Mouse (Mus musculus): ENCODE measurements at regions not wholly inside any gene's neighbourhood (a gene's known extent, or its start where the extent isn't known, plus 50 kb on each side); places are given as distances from the start of the nearest gene placed in this dataset.

DNA sequence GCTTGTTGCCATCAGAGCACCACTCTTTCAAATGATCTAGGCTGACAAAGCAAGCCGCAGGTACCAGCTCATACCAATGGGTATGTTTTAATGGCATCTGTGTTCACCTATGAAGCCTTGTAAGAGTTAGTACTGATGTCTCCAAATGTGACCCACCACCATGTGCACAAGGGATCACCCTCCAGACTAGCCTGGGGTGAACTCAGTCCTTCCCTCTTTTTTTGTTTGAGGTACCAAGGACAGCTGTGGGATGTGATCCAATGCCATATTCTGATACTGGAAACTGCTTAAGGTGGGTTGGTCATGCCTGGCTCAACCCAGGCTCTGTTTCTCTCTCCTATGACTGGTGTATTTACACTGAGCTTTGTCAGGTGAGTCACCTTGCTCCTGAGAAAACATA is 244.8 kb upstream of the Cdh4 start:
- H3K4me1 ChIP-seq (replicated peaks; ENCODE audit: control insufficient read depth, insufficient read depth, low read length) = no peaks in the 10 kb centered on the region
- no peak overlapping the region for H3K9ac ChIP-seq (ENCODE audit: low read depth, low read length)
- H3K36me3 ChIP-seq (ENCODE audit: control insufficient read depth, insufficient read depth, low read length) = no peaks in the 10 kb centered on the region
- H3K9me3 ChIP-seq (ENCODE audit: control insufficient read depth, low read length) = no peaks in the 10 kb centered on the region
- DNase-seq (ENCODE audit: low spot score) (no peak), ATAC-seq (replicated peaks; ENCODE audit: low FRiP score) (no peak)
- no peak overlapping the region for H3K4me2 ChIP-seq
- WGBS = 94% methylated on average over 1 of the region's 1 CpGs
- no peaks in the 10 kb centered on the region for H3K27me3 ChIP-seq (replicated peaks; ENCODE audit: control insufficient read depth, insufficient read depth, low read length)
- no peak overlapping the region for H3K27ac ChIP-seq (ENCODE audit: low read depth, low read length)
- H3K4me3 ChIP-seq (ENCODE audit: low read depth, low read length) = no peak overlapping the region

DNA sequence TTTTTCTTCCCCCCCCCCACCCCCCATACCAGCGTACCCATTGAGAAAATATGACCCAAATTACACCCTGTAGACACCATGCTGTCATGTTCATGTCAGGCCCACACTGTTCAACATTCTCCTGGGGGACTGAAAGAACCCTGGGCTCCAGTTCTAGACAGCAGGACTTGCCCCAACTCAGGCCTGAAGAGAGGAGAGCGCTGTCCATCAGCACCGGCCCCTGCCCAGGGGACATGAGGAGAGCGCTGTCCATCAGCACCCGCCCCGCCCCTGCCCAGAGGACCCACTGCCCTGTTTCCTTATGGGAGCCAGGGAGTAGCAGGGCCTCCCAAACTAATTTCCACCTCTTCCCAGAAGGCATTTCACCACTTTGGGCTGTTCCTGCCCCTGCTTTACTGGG is 241.7 kb upstream of the Cdh4 start:
- H3K36me3 ChIP-seq (ENCODE audit: control insufficient read depth, insufficient read depth, low read length) = no peaks in the 10 kb centered on the region
- DNase-seq (ENCODE audit: low spot score) (peak; percentile 74), ATAC-seq (replicated peaks; ENCODE audit: low FRiP score) (peak; percentile 41; the same call in 1 of the 2 replicates)

DNA sequence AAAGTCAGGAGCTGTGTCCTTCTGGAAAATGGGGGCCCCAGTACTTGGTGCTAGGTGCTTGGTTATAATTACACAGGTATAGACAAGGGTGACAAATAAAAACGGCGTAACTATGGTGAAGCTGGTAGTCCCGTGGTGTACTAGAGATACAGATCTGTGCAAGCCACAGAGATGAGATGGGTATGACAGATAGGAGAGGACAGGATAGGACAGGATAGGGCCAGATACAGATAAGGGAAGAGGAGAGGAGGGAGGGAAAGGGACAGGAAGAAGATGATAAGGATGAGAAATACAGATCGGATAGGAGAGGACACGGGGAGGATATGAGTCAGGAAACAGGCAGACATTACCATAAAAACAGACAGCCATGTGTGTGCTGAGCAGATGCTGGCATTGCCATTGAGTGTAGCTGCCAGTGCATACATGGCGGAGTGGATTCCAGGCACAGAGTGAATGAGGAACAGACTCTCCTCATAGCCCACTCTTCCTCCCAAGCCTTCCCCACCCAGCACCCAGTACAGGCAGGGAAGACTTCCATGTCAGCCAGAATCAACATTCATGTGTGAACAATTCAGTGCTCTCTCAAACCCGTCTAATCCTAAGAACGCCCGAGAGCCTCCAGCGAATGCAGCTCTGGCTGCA is 231.9 kb upstream of the Cdh4 start:
- Histone ChIP-seq H3K36me3 (ENCODE audit: control insufficient read depth, insufficient read depth, low read length) (no peaks in the 10 kb centered on the region), H3K27me3 (replicated peaks; ENCODE audit: control insufficient read depth, insufficient read depth, low read length) (no peaks in the 10 kb centered on the region), H3K27ac (ENCODE audit: low read depth, low read length) (no peak overlapping the region), H3K4me1 (replicated peaks; ENCODE audit: control insufficient read depth, insufficient read depth, low read length) (no peaks in the 10 kb centered on the region), H3K4me3 (ENCODE audit: low read depth, low read length) (no peak overlapping the region), H3K9me3 (ENCODE audit: control insufficient read depth, low read length) (no peaks in the 10 kb centered on the region), H3K4me2 (no peak overlapping the region), H3K9ac (ENCODE audit: low read depth, low read length) (no peak overlapping the region)
- WGBS = 73% methylated on average over 10 of the region's 10 CpGs
- DNase-seq (ENCODE audit: low spot score) = no peak
- no peak for ATAC-seq (replicated peaks; ENCODE audit: low FRiP score)

More for the DNA sequence above, 241.7 kb upstream of the Cdh4 start:
- no peak overlapping the region for H3K4me3 ChIP-seq (ENCODE audit: low read depth, low read length)
- H3K27me3 ChIP-seq (replicated peaks; ENCODE audit: control insufficient read depth, insufficient read depth, low read length) = no peaks in the 10 kb centered on the region
- no peak overlapping the region for H3K27ac ChIP-seq (ENCODE audit: low read depth, low read length)
- H3K9ac ChIP-seq (ENCODE audit: low read depth, low read length) = no peak overlapping the region
- 6% methylated on average over 6 of the region's 6 CpGs for WGBS
- H3K9me3 ChIP-seq (ENCODE audit: control insufficient read depth, low read length) = no peaks in the 10 kb centered on the region
- no peaks in the 10 kb centered on the region for H3K4me1 ChIP-seq (replicated peaks; ENCODE audit: control insufficient read depth, insufficient read depth, low read length)
- H3K4me2 ChIP-seq = no peak overlapping the region

DNA sequence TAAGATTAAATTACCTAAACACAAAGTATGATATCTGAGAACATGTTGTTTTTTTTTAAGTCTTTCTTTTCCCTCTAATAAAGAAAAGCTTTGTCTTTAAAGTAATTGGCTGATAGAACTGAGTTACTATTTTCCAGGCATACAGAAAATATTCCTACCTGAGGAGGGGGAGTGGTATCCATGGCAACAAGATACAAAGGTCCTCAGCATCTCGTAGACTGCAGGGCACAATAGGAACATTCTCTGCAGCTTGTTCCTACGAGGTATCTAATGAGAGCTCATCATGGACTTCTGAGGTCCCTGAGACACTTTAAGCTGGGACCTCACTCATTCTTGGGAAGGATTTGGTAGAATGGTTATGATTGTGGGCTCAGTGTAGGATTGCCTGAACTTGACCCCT is 225.5 kb upstream of the Cdh4 start:
- ATAC-seq (replicated peaks; ENCODE audit: low FRiP score) = no peak
- no peaks in the 10 kb centered on the region for H3K27me3 ChIP-seq (replicated peaks; ENCODE audit: control insufficient read depth, insufficient read depth, low read length)
- H3K36me3 ChIP-seq (ENCODE audit: control insufficient read depth, insufficient read depth, low read length) = no peaks in the 10 kb centered on the region
- H3K4me1 ChIP-seq (replicated peaks; ENCODE audit: control insufficient read depth, insufficient read depth, low read length) = no peaks in the 10 kb centered on the region
- H3K4me3 ChIP-seq (ENCODE audit: low read depth, low read length) = no peak overlapping the region
- no peak for DNase-seq (ENCODE audit: low spot score)
- 73% methylated on average over 2 of the region's 2 CpGs for WGBS
- H3K4me2 ChIP-seq = no peak overlapping the region
- no peaks in the 10 kb centered on the region for H3K9me3 ChIP-seq (ENCODE audit: control insufficient read depth, low read length)
- H3K27ac ChIP-seq (ENCODE audit: low read depth, low read length) = no peak overlapping the region
- H3K9ac ChIP-seq (ENCODE audit: low read depth, low read length) = no peak overlapping the region

DNA sequence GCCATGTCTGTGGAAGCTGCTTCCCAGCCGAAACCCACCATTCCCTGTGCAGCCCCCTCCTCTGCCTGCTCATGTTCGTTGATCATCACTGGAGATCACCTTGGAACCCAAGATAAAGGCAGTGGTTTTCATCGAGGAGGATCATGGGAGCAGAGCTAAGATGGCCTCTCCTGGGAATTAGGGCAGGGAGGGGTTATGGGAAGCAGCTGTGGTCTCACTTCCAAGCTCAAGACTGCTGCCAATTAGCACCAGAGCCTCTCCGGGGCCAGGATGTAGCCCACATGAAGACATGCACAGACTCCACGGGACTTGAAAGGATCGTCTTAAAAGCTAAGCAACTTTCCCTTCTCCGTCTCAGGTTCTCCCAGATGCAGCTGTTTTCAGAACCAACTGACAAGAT is 214.1 kb upstream of the Cdh4 start:
- no peak overlapping the region for H3K9ac ChIP-seq (ENCODE audit: low read depth, low read length)
- WGBS = 79% methylated on average over 7 of the region's 7 CpGs
- DNase-seq (ENCODE audit: low spot score) = no peak

DNA sequence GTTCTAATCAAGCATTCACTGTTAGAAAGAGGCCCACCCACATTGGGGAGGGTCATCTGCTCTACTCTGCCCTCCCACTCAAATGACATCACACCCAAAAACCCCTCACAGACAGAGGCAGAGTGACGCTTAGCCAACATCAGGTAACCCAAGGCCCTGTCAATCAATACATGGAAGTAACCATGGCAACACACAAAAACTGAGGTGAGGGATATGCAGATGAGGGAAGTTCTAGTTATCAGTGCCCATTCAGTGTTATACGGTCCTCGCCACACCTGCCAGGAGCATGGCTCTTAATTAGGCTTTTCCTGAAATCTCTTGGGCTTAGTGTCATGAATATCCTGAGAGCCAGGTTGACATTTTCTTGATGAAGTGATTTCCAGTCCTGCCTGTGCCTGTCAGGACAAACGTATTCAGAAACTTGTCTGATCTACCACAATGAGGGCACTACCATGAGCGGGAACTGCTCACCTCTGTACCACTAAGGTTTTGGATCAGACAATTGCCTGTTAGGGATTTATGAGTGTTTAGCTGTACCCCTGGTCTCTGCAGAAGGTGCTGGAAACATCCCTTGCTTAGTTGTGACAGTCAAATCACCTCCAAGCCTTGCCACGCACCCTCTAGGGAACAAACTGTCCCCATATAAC is 210.4 kb upstream of the Cdh4 start:
- 80% methylated on average over 6 of the region's 6 CpGs for WGBS
- H3K36me3 ChIP-seq (ENCODE audit: control insufficient read depth, insufficient read depth, low read length) = no peaks in the 10 kb centered on the region
- H3K4me1 ChIP-seq (replicated peaks; ENCODE audit: control insufficient read depth, insufficient read depth, low read length) = no peaks in the 10 kb centered on the region
- ATAC-seq (replicated peaks; ENCODE audit: low FRiP score) (no peak), DNase-seq (ENCODE audit: low spot score) (no peak)
- no peak overlapping the region for H3K4me3 ChIP-seq (ENCODE audit: low read depth, low read length)
- H3K9ac ChIP-seq (ENCODE audit: low read depth, low read length) = no peak overlapping the region
- no peaks in the 10 kb centered on the region for H3K27me3 ChIP-seq (replicated peaks; ENCODE audit: control insufficient read depth, insufficient read depth, low read length)
- H3K4me2 ChIP-seq = no peak overlapping the region
- no peaks in the 10 kb centered on the region for H3K9me3 ChIP-seq (ENCODE audit: control insufficient read depth, low read length)
- H3K27ac ChIP-seq (ENCODE audit: low read depth, low read length) = no peak overlapping the region

More for the DNA sequence above, 214.1 kb upstream of the Cdh4 start:
- Histone ChIP-seq H3K9me3 (ENCODE audit: control insufficient read depth, low read length) (no peaks in the 10 kb centered on the region), H3K4me3 (ENCODE audit: low read depth, low read length) (no peak overlapping the region), H3K4me2 (no peak overlapping the region), H3K27ac (ENCODE audit: low read depth, low read length) (no peak overlapping the region), H3K27me3 (replicated peaks; ENCODE audit: control insufficient read depth, insufficient read depth, low read length) (no peaks in the 10 kb centered on the region), H3K4me1 (replicated peaks; ENCODE audit: control insufficient read depth, insufficient read depth, low read length) (no peaks in the 10 kb centered on the region), H3K36me3 (ENCODE audit: control insufficient read depth, insufficient read depth, low read length) (no peaks in the 10 kb centered on the region)
- no peak for ATAC-seq (replicated peaks; ENCODE audit: low FRiP score)

DNA sequence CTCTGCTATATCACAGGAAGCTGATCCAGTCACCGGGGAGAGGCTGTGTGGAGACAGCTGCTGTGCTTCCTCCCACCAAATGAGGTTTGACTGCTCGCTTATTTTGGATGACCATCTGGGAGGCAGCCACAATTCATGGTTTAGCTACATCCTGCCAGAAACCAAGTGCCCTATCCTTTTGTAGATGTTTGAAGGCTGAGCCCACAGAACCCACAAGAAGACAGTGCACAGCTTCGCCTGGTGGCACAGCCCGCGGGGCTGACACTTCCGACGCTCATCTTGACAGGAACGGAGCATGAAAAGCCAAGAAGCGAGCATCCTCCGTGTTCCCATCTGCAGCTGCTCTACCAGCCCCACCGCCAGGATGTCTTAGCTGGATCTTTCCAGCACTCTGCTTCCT is 204.1 kb upstream of the Cdh4 start:
- no peaks in the 10 kb centered on the region for H3K36me3 ChIP-seq (ENCODE audit: control insufficient read depth, insufficient read depth, low read length)
- H3K9me3 ChIP-seq (ENCODE audit: control insufficient read depth, low read length) = no peaks in the 10 kb centered on the region
- H3K4me2 ChIP-seq = no peak overlapping the region
- 86% methylated on average over 11 of the region's 11 CpGs for WGBS
- no peak overlapping the region for H3K4me3 ChIP-seq (ENCODE audit: low read depth, low read length)
- no peak overlapping the region for H3K27ac ChIP-seq (ENCODE audit: low read depth, low read length)
- H3K9ac ChIP-seq (ENCODE audit: low read depth, low read length) = no peak overlapping the region
- ATAC-seq (replicated peaks; ENCODE audit: low FRiP score) (no peak), DNase-seq (ENCODE audit: low spot score) (no peak)
- no peaks in the 10 kb centered on the region for H3K4me1 ChIP-seq (replicated peaks; ENCODE audit: control insufficient read depth, insufficient read depth, low read length)
- H3K27me3 ChIP-seq (replicated peaks; ENCODE audit: control insufficient read depth, insufficient read depth, low read length) = no peaks in the 10 kb centered on the region

DNA sequence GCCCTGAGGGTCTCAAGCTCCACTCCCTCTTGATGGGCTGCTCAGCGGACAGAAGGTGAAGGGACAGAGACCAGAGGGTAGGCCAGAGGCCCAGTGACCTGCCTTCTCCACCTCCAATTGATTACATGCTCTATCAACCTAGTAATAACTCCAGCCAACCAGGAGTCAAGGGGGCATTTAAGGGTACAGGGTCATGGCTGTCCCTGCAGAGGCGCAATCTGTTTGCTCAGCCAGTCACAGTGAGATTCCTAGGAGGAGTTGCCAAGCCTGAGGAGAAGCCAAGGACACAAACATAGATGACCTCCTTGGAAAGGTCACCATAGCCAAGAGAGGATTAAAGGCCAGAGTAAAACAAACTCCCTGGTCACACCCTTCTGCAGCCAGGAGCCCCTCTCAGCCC is 181.3 kb upstream of the Cdh4 start:
- Histone ChIP-seq H3K27me3 (replicated peaks; ENCODE audit: control insufficient read depth, insufficient read depth, low read length) (no peaks in the 10 kb centered on the region), H3K27ac (ENCODE audit: low read depth, low read length) (no peak overlapping the region), H3K9me3 (ENCODE audit: control insufficient read depth, low read length) (no peaks in the 10 kb centered on the region), H3K4me1 (replicated peaks; ENCODE audit: control insufficient read depth, insufficient read depth, low read length) (no peaks in the 10 kb centered on the region), H3K36me3 (ENCODE audit: control insufficient read depth, insufficient read depth, low read length) (no peaks in the 10 kb centered on the region), H3K9ac (ENCODE audit: low read depth, low read length) (no peak overlapping the region), H3K4me3 (ENCODE audit: low read depth, low read length) (no peak overlapping the region), H3K4me2 (no peak overlapping the region)
- ATAC-seq (replicated peaks; ENCODE audit: low FRiP score) (no peak), DNase-seq (ENCODE audit: low spot score) (no peak)
- 70% methylated on average over 2 of the region's 2 CpGs for WGBS

DNA sequence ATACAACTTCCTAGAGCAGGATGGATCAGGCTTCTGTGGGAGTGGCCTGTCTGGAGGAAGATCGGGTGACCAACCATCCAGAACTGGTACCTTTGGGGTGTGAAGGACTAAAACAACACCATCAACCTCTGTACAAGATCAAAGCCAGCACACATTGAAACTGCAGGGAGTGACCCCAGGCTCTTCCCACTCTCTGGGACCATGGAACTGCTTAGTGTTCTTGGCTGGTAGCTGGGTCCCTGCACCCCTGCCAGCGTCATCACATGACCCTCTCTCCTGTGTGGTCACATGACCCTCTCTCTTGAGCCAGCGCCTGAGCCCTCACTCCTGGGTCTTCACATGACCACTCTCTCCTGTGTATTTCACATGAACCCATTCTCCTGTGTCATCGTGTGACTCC is 178.3 kb upstream of the Cdh4 start:
- H3K9me3 ChIP-seq (ENCODE audit: control insufficient read depth, low read length) = no peaks in the 10 kb centered on the region
- H3K9ac ChIP-seq (ENCODE audit: low read depth, low read length) = no peak overlapping the region
- no peaks in the 10 kb centered on the region for H3K27me3 ChIP-seq (replicated peaks; ENCODE audit: control insufficient read depth, insufficient read depth, low read length)
- H3K27ac ChIP-seq (ENCODE audit: low read depth, low read length) = no peak overlapping the region
- 79% methylated on average over 4 of the region's 4 CpGs for WGBS
- DNase-seq (ENCODE audit: low spot score) = no peak
- no peaks in the 10 kb centered on the region for H3K4me1 ChIP-seq (replicated peaks; ENCODE audit: control insufficient read depth, insufficient read depth, low read length)
- H3K36me3 ChIP-seq (ENCODE audit: control insufficient read depth, insufficient read depth, low read length) = no peaks in the 10 kb centered on the region
- H3K4me3 ChIP-seq (ENCODE audit: low read depth, low read length) = no peak overlapping the region
- H3K4me2 ChIP-seq = no peak overlapping the region
- no peak for ATAC-seq (replicated peaks; ENCODE audit: low FRiP score)

Measured in liver, embryonic 11.5 days (tissue).